Mouse (Mus musculus) thymus, postnatal 36 days (tissue): ENCODE measurements around the gene Rit1.
A peak's percentile ranks its signal among the peaks of the same experiment; 100 is the strongest.
"Not testable (repeated sequence)": the region's sequence is repeated elsewhere in the genome, so short reads cannot be mapped to it uniquely, and the experiment has no call there.

Experiments used
- DNase-seq, 2 experiments: peaks; one replicate each; pipeline ENCODE4 v3.0.0; 2022; ENCODE audit warnings: mixed read lengths in 2 of 2

Rit1 gene

DNA sequence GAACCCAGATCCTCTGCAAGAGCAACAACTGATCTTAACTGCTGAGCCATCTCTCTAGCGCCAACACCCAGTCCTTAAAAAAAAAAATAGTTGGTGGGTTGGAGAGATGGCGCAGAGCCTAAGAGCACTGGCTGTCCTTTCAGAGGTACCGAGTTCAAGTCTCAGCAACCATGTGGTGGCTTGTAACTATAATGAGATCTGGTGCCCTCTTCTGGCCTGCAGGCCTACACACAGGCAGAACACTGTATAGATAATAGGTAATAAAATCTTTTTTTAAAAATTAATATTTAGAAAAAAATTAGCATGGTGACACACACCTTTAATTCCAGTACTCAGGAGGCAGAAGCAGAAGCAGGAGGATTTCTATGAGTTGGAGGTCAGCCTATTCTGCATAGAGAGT is 23.5 kb downstream of the Rit1 start:
- DNase-seq: no peak

DNA sequence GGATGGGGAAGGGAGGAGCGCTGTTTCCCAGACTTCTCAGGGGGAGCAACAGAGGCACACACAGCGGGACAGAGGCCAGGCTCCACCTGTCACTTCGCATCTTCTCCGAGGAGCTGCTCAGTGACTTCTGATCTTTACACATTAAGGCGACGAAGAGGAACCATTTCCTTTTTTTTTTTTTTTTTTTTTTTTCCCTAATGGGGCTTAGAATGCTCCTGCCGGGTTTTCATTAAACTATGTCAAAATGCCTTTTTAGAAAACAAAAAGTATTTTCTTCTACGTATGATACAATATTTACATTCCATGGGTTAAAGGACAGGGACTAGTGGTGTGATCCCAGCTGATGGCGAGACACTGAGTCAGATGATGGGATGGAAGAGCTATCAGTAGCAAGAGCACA is 28.9 kb downstream of the Rit1 start:
- no peak for DNase-seq

DNA sequence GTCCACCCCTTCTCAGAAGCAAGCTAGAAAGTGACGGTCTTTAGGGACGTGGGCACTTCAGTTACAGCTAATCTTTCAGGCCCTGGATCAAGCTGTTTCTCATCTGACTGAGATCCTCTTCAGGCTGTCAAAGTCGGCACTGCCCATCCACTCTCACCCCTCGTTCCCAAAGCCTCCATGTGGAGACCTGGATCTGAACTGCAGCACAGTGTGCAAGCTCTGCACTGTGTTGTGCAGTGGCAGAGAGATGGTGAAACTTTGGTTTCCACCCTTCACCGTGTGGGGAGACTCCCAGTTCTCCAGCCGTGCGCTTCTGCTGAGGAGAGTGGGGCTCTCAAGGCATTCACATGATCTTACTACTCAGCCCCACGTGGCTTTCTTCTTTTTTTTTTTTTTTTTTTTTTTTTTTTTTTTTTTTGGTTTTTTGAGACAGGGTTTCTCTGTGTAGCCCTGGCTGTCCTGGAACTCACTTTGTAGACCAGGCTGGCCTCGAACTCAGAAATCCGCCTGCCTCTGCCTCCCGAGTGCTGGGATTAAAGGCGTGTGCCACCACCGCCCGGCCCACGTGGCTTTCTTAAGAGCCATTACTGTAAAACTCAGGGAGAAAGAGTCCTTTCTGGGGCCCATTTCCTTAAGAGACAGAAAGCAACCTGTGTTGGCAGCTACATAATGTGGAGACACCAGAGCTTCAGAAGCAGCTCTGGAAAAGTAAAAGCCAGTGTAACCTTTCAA is 29.7 kb downstream of the Rit1 start:
- no peak for DNase-seq

DNA sequence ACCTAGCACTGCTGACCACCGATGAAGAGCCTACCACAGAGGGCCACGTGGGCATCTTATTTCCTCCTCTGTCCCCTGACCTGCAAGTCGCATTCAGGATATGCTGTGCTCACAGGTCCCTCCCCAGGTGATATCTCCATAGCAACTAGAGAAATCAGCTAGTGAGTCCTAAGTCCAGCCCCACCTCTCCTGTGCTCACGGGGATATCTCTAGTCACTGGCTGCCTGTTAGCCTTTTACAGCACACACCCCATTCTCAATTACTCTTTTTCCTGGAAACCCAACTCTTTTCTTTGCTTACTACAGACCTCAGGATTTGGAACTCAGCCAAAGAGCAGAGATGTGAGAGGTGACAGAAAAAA is 30.2 kb downstream of the Rit1 start:
- DNase-seq: no peak

DNA sequence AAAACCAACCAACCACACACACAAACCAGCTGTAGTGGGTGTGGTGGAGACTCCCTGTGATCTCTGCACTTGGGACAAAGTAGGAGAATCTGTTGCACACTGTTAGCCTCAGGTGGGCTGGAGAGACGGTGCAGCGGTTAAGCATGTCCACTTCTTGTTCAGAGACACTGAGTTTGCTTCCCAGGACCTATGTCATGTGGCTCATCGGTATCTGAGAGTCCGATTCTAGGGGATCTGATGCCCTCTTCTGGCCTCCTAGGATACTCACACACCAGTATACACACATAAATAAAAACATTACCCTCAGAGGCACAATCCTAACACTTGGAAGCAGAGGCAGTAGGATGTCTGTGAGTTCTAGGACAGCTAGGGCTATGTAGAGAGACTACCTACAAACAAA is 37.6 kb downstream of the Rit1 start:
- DNase-seq: no peak

DNA sequence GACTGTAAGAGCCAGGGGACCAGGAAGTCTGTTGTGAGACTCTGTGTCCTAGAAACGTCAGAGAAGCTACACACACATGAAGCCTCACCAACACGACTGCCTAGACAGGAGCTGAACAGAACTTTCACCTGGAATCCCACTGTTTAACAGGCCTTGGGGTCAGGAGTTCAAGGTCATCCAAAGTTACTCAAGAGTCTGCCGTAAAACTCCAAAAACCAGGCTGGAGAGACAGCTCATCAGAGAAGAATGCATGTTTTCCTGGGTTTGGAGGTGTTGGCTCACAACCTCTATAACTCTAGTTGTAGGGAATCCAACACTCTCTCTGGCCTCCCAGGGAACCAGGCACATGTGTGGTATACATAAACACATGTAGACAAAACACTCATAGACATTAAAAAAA is 38.9 kb downstream of the Rit1 start:
- no peak for DNase-seq

DNA sequence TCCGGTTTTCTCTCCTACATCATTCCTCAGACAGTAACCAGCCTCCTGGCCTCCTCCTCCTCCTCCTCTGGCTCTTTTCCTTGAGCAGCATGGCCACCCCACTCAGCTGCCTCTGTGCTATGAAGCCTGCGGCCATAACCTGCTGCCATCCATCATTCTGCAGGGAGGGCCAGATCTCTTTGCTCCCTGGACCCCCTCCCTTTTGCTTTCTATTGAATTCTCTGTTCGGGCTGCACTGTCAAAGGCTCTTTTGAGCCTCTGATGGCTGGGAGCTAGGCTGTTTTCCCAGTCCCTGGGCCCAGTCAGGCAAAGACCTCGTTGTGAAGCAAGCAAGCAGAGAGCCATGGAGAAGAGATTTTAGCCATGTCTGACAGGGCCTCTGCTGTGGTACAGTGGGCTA is 39.6 kb downstream of the Rit1 start:
- no peak for DNase-seq

DNA sequence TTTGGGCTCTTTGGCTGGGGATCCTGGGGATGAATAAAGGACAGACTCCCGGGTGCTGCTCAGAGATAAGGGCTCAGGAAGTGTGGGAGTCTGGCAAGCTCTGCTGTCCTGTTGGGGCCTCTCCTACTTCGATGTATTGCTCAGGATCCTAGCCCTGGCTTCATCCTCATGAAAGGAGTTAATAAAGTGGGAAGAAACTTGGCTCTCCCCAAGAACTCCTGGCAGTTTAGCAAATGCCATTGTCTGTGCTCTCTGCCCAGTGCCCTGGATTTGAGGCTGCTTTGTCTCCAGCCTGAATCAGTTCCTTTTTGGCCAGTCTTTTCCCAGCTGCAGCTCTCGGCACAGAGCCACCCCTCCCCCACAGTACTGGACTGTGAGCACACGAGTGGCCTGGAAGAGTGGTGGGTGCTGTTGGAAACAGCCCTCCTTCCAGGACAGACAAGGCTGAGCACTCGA is 41.4 kb downstream of the Rit1 start:
- no peak for DNase-seq

DNA sequence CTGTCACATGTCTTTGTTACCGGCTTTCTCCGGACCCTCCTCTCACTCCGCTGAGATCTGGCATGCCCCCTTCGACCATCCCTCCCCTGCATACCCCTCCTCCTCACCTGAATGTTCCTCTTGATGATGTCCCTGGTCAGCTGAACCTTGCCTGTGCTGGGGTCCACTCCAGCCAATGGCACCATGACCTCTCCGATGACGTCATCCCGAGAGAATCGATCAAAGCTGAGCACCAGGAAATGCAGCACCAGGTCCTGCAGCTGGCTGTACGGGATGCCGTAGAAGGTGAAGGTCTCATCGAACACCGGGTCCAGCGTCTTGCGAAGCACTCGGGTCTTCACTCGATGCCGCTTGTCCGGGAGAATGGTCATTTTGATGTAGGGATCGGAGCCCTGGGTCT is 45.0 kb downstream of the Rit1 start:
- no peak for DNase-seq

DNA sequence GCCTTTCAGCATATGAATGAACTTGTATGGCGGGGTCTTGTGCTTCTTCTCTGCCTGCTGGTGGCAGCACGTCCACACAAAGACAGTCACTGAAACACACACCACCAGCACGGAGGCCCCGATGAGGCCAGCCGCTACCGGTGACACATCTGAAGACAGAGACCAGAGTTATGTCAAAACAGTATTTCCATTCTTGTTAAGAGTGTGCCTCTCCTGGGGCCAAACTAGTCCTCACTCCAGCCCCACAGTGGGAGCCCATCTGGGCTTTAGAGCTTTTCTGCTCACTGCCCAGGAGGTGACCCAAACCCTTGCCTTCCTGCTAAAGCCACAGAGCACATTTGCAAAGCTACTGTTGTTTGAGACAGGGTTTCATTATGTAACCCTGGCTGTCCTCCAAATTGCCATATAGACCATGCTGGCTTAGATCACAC is 45.8 kb downstream of the Rit1 start:
- no peak for DNase-seq

DNA sequence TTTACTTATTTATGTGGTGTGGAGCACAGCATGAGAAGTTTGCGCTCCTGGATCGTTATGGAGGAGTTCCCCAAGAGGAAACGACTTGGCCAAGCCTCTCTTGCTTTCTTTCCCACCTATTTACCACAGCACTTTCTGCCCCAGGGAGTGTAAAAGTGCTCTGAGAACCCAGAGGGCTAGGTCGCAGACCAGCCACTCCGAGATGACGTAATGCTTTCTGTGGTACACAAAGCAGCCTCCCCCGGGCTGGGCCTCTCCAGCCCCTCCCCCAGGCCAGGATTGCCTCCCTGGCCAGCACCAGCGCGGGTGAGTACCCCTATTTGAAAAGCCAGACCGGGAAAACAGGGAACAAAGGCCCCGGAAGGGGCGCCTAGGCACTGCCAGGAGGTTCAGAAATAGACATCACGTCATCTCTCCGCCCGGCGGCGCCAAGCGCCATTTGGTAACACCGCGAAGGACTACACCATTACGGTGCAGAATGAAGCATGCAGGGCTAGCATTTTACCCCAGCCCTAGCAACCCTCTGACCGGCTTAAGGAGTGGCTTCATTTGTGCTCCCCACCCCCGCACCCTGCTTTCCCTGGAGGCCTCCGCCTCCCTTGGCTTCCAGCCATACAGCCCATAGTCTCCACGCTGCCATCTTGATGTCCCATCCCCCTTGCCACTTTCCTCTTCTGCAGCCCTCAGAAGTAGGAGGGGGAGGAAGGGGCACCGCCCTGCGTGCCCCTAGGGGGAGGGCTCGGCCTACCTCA is 54.7 kb downstream of the Rit1 start:
- DNase-seq: peak; percentile 39 to 63

DNA sequence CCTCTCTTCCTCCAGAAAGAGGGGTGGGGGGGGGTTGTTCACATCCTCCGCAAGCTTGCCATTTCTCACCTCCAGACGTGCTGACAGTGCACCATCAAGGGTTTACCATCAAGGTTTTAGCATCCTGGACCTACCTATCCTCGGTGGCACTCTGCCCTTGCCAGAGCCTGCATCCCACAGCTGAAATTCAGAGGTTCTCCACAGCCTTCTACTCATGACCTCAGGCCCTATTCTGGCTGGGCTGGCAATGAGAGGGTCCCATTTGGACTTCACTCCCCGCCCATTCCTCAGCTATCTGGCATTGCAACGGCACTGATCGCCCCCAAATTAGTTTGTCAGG is 55.3 kb downstream of the Rit1 start:
- not testable (repeated sequence) for DNase-seq

DNA sequence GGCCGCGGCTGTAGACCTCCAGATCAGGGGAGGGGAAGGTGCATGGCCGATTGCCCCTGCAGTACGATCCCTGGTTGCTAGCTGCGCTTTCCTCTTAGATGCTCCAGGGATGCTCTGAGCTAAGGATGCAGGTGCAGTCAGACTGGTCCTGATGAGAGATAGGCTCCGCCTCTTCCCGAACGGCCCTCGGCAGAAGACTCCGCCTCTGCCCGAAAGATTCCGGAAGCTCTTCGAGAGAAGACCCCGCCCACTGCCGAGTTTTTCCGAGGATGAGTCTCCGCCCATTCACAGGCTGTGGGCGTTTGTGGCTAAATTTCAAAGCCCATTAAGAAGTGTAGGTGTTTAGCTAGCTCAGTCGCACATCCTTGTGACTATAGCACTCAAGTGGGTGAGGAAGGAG is 55.8 kb downstream of the Rit1 start:
- DNase-seq: peak; percentile 91 to 92

DNA sequence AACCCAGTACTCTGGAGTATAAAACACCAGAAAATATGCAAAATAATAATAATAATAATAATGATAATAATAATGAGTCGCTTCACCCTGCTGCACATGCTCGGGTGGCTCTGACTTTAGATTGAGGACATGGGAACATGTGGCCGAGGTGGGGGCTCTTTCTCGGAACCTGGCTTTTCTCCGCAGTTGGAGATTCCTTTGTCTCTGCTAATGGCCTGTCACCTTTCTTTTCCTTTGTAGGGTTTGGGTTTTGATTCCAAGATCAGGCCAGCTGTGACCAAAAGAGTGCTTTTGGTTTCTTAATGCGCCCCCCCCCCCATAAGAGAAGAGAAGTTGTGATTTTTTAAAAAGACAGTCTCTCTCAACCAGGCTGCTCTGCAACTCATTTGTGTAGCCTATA is 56.5 kb downstream of the Rit1 start:
- not testable (repeated sequence) for DNase-seq

DNA sequence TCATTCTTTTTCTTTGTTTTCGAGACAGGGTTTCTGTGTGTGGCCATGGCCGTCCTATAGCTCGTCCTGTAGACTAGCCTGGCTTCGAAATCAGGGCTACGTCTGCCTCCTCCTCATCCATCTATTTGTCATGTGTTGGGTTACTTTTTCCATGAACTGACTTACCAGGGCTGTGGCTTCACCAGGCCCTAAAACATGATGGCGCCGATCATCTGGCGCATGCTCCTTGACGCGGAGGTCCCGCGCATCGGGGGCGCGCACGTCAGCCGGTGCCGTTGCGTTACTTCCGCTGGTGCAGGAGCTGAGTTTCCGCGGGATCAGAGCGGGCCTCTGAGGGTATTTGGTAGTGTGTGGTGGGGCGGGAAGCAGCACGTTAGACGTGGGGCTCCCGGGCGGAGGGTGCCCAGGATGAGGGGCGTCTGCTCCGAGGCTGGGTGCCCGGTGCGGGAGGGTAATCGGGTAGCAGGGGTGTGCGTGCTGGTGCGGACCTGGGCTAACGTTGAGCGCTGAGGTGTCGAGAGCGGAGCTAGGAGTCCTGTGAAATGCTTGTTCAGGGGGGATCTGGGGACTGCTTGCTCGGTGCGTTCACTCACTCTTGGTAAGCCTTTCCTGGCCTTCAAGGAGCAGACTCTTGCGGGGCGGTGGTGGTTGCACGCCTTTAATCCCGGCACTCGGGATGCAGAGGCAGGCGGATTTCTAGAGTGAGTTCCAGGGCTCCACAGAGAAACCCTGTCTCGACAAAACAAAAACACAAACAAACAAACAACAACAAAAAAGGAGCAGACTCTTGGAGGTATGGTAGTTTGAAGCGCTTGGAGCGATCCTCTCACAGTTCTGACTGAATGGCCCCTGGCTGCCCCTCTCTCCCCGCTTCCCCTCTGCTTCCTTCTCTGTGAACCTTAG is 58.6 kb downstream of the Rit1 start, which contains the start of gene Syt11:
TSS of gene Syt11 (minus strand) at position 226 of the 903 bp plus-strand sequence.
- peak; percentile 41 to 54 for DNase-seq
